Mouse (Mus musculus): ENCODE data around the gene Nr1h4. TPM values are rescaled to one million over a fixed set of nuclear protein-coding genes. Genes with fewer than 3 reads are reported as not detected.

Nr1h4 gene
- total RNA-seq, 2 experiments from 2014 or later: not detected

- DNase-seq (ENCODE audit: extremely low spot score in 1 of 2, low spot score in 2 of 2): no peak
- no peak for TF ChIP-seq CTCF (IDR thresholded peaks at IDR 0.05)
- H3K27ac ChIP-seq: no peak overlapping the region
- intact Hi-C loops (cut with DNase I): no loop called here
- H3K4me3 ChIP-seq: no peak overlapping the region
Observed at GRCm38 (mm10) chr10:89415478-89415877, 117.9 kb downstream of the Nr1h4 start.

DNA sequence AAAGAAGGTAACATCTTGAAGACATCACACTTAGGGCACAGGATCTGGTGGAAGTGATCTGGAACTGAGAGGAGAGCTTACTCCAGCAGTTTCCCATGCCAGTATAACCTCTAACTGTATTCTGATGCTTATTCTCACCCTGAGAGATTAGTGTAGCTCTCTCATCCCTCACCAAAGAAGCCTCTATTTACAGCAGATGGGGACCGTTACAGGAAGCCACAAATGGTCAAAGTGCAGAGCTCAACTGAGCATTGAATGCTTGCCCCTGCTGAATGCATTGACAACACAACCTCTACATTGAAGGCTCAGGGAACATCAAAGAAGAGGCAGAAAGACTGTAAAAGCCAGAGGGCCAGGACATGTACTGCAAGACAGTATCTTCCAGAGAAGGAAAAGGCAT lies 125.8 kb downstream of the Nr1h4 start:
- no peak for TF ChIP-seq CTCF (IDR thresholded peaks at IDR 0.05)
- no peak for DNase-seq (ENCODE audit: extremely low spot score in 1 of 2, low spot score in 2 of 2)
- Histone ChIP-seq H3K27ac (no peak overlapping the region), H3K4me3 (no peak overlapping the region)
- intact Hi-C loops (cut with DNase I): no loop called here

DNA sequence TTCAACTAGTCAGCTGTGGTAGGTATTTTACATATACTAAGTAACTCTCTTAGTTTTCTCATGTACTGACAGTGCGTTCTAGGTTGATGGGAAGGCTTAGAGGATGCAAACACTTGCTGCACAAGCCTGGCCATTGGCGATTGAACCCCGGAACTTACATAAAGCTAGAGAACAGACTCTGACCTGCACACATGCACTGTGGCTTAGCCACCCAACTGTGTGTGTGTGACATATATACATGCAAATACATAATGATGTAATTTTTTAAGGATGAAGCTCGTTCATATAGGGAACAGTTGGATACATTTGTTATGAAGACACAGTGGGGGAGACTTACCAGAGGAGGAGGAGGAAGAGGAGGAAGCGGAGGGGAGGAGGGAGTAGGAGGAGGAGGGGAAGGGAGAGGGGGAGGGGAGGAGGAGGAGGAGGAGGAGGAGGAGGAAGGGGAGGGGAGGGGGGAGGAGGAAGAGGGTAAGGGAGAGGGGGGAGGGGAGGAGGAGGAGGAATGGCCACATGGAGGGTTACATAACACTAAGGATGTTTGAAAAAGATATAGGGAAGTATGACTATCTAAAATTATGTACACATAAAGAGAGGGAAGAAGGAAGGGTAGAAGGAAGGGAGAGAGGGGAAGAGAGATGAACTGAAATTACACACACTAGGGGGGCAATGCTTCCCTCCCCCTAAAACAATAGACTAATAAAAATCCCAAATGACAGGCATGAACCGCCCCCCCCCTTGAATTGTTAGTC lies 126.5 kb downstream of the Nr1h4 start:
- intact Hi-C loops (cut with DNase I): no loop called here
- Histone ChIP-seq H3K4me3 (no peak overlapping the region), H3K27ac (no peak overlapping the region)
- TF ChIP-seq CTCF (IDR thresholded peaks at IDR 0.05): no peak
- no peak for DNase-seq (ENCODE audit: extremely low spot score in 1 of 2, low spot score in 2 of 2)

- H3K4me3 ChIP-seq: no peak overlapping the region
- TF ChIP-seq CTCF (IDR thresholded peaks at IDR 0.05): no peak
- DNase-seq (ENCODE audit: extremely low spot score in 1 of 2, low spot score in 2 of 2): no peak
- H3K27ac ChIP-seq: no peak overlapping the region
- intact Hi-C loops (cut with DNase I): no loop called here
Observed at GRCm38 (mm10) chr10:89404936-89405335, 128.4 kb downstream of the Nr1h4 start.

Other genes starting within 250 kb of the Nr1h4 start
- 10 to 100 TPM; 19.9 to 23.4 TPM for gene Ano4, start 188.8 kb downstream of the Nr1h4 start, total RNA-seq (2021)
- gene Gas2l3, start 89.6 kb downstream of the Nr1h4 start, total RNA-seq (2021): 1 to 10 TPM; 3.8 to 3.9 TPM
- gene Slc17a8, start 87.7 kb upstream of the Nr1h4 start, total RNA-seq (2021): 1 to 10 TPM; 2.4 to 2.8 TPM
- gene Scyl2, start 152.7 kb upstream of the Nr1h4 start, total RNA-seq (2021): 10 to 100 TPM; 34.2 to 34.7 TPM
- 10 to 100 TPM; 21.5 to 23.0 TPM for gene Actr6, start 198.7 kb upstream of the Nr1h4 start, total RNA-seq (2021)
- 10 to 100 TPM; 90.6 to 94.6 TPM for gene Uhrf1bp1l, start 211.4 kb upstream of the Nr1h4 start, total RNA-seq (2021)